Mouse (Mus musculus) c-Kit-negative CD71-positive TER-119-positive erythroid progenitor cells, embryonic 14.5 days (primary cell): ENCODE measurements around the gene Hist1h2af.

Experiments
- DNase-seq: peaks from one replicate; pipeline ENCODE4 v3.0.0-alpha.2; 2013; ENCODE audit warnings: low read depth, low spot score

Gene Hist1h2af

DNA sequence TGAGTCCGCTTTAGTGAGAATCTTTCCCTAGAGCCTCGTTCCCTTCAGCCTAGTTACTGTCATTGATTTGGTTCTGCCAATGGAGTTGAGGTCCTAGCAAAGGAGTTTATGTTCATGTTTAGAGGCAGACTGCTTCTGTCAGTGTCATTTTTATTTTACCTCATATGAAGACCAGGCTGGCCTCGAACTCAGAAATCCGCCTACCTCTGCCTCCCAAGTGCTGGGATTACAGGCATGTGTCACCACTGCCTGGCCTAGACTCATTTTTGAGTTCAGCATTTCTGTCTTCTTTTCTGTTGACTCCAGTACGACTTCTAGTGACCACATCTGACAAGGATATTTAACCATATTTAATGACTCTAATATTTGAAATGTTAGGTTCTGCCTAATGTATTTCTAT, 18.4 kb upstream of the Hist1h2af start:
- DNase-seq: no peak

DNA sequence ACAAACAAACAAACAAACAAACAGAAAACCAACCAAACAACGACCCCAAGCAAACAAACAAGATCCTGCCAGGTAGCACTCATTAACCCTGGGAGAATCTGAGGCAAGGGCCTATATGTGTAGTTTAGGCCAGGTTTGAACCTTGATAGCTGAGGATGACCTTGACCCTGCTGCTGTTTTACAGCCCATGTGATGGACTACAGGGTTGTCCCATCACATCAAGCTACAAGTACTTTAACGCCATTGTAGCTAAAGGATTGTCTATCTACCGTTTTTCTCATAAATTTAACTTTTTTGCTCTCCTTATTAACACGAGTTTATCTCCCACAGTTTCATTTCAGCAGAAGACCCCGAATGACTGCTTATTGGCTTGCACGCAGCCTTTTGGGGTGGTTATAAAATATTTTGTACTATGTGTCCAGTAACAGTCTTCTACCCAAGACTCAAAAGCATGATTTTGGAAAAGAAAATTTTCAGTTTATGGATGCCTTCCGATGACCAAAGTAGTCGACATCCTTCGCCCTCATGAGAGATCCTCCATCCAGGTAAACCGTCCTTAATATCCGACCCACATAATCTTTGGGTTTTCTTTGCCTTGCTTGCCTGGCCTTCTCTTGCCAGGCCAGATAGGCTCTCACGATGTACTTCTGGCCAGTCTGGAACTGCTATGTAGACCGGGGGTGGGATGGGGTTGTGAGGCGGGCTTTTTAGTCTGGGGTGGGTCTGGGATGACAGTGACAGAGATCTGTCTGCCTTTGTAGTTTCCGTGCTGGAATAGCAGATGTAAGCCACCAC, 17.7 kb upstream of the Hist1h2af start:
- DNase-seq: no peak

DNA sequence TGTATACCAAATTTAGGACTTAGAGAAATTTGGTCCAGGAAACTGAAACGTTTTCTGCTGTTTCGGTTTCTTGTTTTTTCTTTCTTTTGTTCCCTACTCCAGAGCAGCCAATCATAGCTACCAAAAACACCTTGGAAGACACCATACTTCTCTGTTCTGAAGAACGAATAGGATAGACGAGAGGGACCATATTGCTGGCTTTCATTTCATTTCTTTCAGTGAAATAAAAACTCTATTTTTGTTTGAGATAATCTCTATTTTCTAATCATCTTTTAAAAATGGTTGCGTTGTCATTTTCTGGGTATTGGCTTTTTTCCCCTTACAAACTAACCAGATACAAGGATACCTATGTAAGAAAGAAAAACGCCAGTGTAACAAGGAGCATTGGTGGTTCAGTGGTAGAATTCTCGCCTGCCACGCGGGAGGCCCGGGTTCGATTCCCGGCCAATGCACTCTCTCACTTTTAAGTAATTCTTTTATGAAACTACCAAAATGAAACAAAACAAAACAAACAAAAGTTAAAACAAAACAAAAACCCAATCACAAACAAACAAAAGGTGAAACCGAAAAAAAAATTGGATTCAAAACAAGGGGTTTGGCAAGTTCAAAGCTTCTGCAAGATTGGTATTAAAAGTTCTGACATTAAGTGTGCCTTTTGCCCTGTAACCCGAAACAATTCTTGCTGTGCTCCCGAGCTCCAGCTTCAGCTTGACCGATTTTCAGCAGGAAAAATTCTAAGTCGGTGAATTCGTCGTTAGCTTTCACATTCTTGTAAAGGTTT, 16.7 kb upstream of the Hist1h2af start:
- peak; percentile 80 for DNase-seq

GRCm38 (mm10) chr13:23517603-23518294, 16.0 kb upstream of the Hist1h2af start:
- peak; percentile 85 for DNase-seq

GRCm38 (mm10) chr13:23518295-23518603, 15.5 kb upstream of the Hist1h2af start:
- no peak for DNase-seq

DNA sequence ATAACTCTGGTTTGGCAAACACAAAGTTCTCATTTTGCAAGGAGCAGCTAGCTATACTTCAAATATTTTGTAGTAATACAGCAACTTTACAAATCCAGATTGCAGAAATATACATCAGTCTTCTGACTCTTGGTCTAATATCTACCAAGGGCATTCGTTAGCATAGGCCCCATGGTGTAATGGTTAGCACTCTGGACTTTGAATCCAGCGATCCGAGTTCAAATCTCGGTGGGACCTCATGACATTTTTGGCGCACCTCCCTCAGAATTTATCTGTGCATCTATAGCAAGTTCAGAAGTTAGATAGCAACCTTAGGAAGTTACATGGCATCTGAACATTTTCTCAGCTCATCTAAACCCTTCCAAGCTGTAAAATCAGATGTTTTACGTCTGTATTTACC, 14.8 kb upstream of the Hist1h2af start:
- peak; percentile 82 for DNase-seq

- peak; percentile 75 for DNase-seq
Observed at GRCm38 (mm10) chr13:23519416-23519815, 14.3 kb upstream of the Hist1h2af start.

- peak; percentile 65 for DNase-seq
Observed at GRCm38 (mm10) chr13:23521703-23522102, 12.0 kb upstream of the Hist1h2af start.

GRCm38 (mm10) chr13:23523976-23524375, 9.7 kb upstream of the Hist1h2af start:
- DNase-seq: no peak

DNA sequence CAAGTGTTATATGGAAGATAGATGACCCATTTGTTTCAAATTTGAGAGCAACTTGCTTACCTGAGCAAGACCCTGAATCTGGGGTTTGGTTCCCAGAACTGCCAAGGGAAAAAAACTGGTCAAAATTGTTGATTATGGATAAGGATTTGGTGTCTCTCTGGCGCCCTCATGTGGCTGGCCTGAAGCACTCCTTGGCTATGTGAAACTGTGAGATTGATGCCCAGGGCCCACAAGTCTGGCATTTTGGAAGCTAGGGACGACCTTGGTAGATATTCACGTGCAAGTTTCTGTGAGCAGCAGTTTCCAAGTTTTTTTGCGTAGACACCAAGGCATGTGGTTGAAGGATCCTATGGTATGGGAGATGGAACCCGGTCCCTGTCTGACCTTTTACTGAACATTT, 9.1 kb upstream of the Hist1h2af start:
- peak; percentile 81 for DNase-seq

DNA sequence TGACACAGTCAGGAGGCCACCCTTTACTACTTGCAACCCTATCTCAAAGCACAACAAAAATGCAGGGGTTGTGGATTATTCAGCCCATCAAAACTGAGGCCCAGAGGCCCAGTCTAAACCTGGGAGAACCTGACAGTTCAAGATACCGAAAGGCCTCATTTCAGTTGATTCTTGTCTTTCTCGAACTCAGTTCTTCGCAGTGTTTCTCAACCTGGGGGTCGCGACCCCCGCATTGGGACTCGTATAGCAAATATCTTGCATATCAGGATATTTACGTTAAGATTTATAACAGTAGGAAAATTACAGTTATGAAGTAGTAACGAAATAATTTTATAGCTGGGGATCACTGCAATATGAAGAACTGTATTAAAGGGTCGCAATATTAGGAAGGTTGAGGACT, 7.8 kb upstream of the Hist1h2af start:
- no peak for DNase-seq

- peak; percentile 81 for DNase-seq
Observed at GRCm38 (mm10) chr13:23526312-23526711, 7.4 kb upstream of the Hist1h2af start.

DNA sequence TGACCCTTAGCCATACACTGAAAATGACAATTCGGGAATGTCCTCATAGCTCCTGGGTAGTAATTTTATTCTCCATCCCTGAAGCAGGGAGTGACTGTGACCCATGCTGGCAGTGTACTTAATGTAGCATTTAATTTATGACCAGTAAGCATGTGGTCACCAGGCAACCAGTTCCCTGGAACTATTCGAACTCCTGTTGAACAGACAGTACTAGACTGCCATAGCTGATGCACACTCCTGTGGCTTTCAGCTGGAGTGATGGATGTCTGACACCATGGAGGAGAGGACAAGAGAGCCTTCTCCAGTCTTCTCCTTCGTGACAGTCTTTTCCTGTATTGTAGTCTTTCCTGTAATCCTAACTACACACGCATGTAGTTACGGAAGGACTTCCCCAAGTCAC, 4.7 kb upstream of the Hist1h2af start:
- DNase-seq: no peak

- DNase-seq: no peak
Observed at GRCm38 (mm10) chr13:23529480-23530165, 4.1 kb upstream of the Hist1h2af start.

- peak; percentile 70 for DNase-seq
Observed at GRCm38 (mm10) chr13:23530181-23530900, 3.4 kb upstream of the Hist1h2af start.

GRCm38 (mm10) chr13:23530901-23531875, 2.5 kb upstream of the Hist1h2af start, which contains the start of gene Hist1h4h:
TSS of gene Hist1h4h (plus strand) at chr13:23531050.
- DNase-seq: peak; percentile 94

- no peak for DNase-seq
Observed at GRCm38 (mm10) chr13:23532262-23533075, 1.2 kb upstream of the Hist1h2af start.

- DNase-seq: no peak
Observed at GRCm38 (mm10) chr13:23534368-23535131, 844 bp downstream of the Hist1h2af start.
